Mouse (Mus musculus) hindbrain, postnatal 0 days (tissue): ENCODE measurements around the gene Cdc40. TPM values are rescaled to one million over a fixed set of nuclear protein-coding genes. Genes with fewer than 3 reads are reported as not detected.
A peak's percentile ranks its signal among the peaks of the same experiment; 100 is the strongest.

Experiments used
- ATAC-seq: fragments of 200-750 bp; cut with Nextera tagmentation; 2 replicates; pipeline ENCODE4 v1.8.0; 2017; ENCODE audit warnings: mild to moderate bottlenecking, moderate TSS enrichment, moderate library complexity
- DNase-seq: peaks from one replicate; pipeline ENCODE4 v3.0.0-alpha.2; 2015; ENCODE audit warnings: low spot score
- H3K27ac ChIP-seq: fragments of 300-500 bp; sonication (generic); 2 replicates; pipeline ENCODE4 v1.5.1; 2014; ENCODE audit warnings: mild to moderate bottlenecking
- H3K27me3 ChIP-seq: fragments of 300-500 bp; sonication (generic); 2 replicates; pipeline ENCODE4 v1.6.1; 2014; ENCODE audit warnings: low read length, mixed read lengths; ENCODE audit not compliant: insufficient read depth
- H3K36me3 ChIP-seq: fragments of 300-500 bp; sonication (generic); 2 replicates; pipeline ENCODE4 v1.6.1; 2014; ENCODE audit warnings: low read length, mixed read lengths; ENCODE audit not compliant: insufficient read depth
- H3K4me1 ChIP-seq: fragments of 300-500 bp; sonication (generic); 2 replicates; pipeline ENCODE4 v1.6.1; 2014; ENCODE audit warnings: antibody characterized with exemption, low read length, mixed read lengths; ENCODE audit not compliant: insufficient read depth
- H3K4me2 ChIP-seq: fragments of 300-500 bp; sonication (generic); 2 replicates; pipeline ENCODE4 v1.6.1; 2014; ENCODE audit warnings: low read depth, mild to moderate bottlenecking, low read length, moderate library complexity, mixed read lengths
- H3K4me3 ChIP-seq: fragments of 300-500 bp; sonication (generic); 2 replicates; pipeline ENCODE4 v1.5.1; 2014; ENCODE audit warnings: low read length
- H3K9ac ChIP-seq: fragments of 300-500 bp; sonication (generic); replicated peaks from 2 replicates; pipeline ENCODE4 v1.6.1; 2014; ENCODE audit warnings: mild to moderate bottlenecking, low read length, moderate library complexity, mixed read lengths
- H3K9me3 ChIP-seq: fragments of 300-500 bp; sonication (generic); 2 replicates; pipeline ENCODE4 v1.6.1; 2016; ENCODE audit warnings: low read length, mixed read lengths
- CTCF ChIP-seq: IDR thresholded peaks from 2 replicates; pipeline ENCODE4 v1.5.1; 2016; ENCODE audit warnings: antibody characterized with exemption, control low read depth, low read depth
- WGBS: fragments of 180-500 bp; shearing (Covaris S2); extraction: QIAGEN DNeasy Blood & Tissue Kit; methylation state at CpG from one replicate; pipeline ENCODE4 v1.1.7; 2014; 5-methylcytosine and 5-hydroxymethylcytosine counted together
- polyA plus RNA-seq: library from polyadenylated mRNA; unstranded; fragments of >200 nt; fragmentation: Nextera tagmentation; extraction: Ambion mirVana; gene quantifications from 2 replicates; pipeline ENCODE4 v1.2.1, GENCODE M21; 2015
- total RNA-seq: library from RNA; depleted of rRNA; stranded (reverse); fragments of >200 nt; gene quantifications from 2 replicates; pipeline ENCODE4 v1.2.3, GENCODE M21; 2014

Gene Cdc40
- total and polyA plus RNA-seq, 2 experiments from 2014 or later, result 13.4 to 17.5 TPM

GRCm38 (mm10) chr10:40885432-40885831, 2.3 kb upstream of the Cdc40 start:
- no peak overlapping the region for H3K27ac ChIP-seq
- H3K27me3 ChIP-seq, result no peaks in the 10 kb centered on the region
- no peaks in the 10 kb centered on the region for H3K36me3 ChIP-seq
- no peaks in the 10 kb centered on the region for H3K9me3 ChIP-seq
- H3K4me1 ChIP-seq, result peaks cover 5% of the 10 kb centered on the region; the same call in 1 of the 2 replicates
- 43% methylated on average over 7 of the region's 7 CpGs for WGBS
- no peak for TF ChIP-seq CTCF
- H3K4me2 ChIP-seq, result peak overlapping the region; percentile 74
- ATAC-seq, result no peak
- H3K9ac ChIP-seq, result 0 out of 2 replicates have a peak overlapping the region, but pooled peaks have one; percentile 21
- no peak for DNase-seq
- H3K4me3 ChIP-seq, result peak overlapping the region; percentile 30

GRCm38 (mm10) chr10:40884279-40884806, 1.2 kb upstream of the Cdc40 start:
- H3K9me3 ChIP-seq, result no peaks in the 10 kb centered on the region
- H3K4me3 ChIP-seq, result peak overlapping the region; percentile 93
- peak overlapping the region; percentile 95 for H3K9ac ChIP-seq
- H3K27me3 ChIP-seq, result no peaks in the 10 kb centered on the region
- no peaks in the 10 kb centered on the region for H3K36me3 ChIP-seq
- WGBS, result under 1% methylated on average over 40 of the region's 40 CpGs
- ATAC-seq, result peak; percentile 10; the same call in 1 of the 2 replicates
- TF ChIP-seq CTCF, result peak; percentile 77
- H3K4me1 ChIP-seq, result peaks cover 5% of the 10 kb centered on the region; the same call in 1 of the 2 replicates
- peak; percentile 77 for DNase-seq
- peak overlapping the region; percentile 99 for H3K27ac ChIP-seq
- H3K4me2 ChIP-seq, result peak overlapping the region; percentile 74

GRCm38 (mm10) chr10:40883644-40884278, 650 bp upstream of the Cdc40 start:
- ATAC-seq, result peak; percentile 93
- under 1% methylated on average over 66 of the region's 87 CpGs for WGBS
- Histone ChIP-seq H3K4me1 (peaks cover 5% of the 10 kb centered on the region; the same call in 1 of the 2 replicates), H3K27ac (peak overlapping the region; percentile 99), H3K4me3 (peak overlapping the region; percentile 93), H3K36me3 (no peaks in the 10 kb centered on the region), H3K9ac (peak overlapping the region; percentile 95), H3K27me3 (no peaks in the 10 kb centered on the region), H3K4me2 (peak overlapping the region; percentile 74), H3K9me3 (no peaks in the 10 kb centered on the region)
- DNase-seq, result peak; percentile 94
- peak; percentile 26; the same call in 1 of the 2 replicates for TF ChIP-seq CTCF

- 13% methylated on average over 9 of the region's 9 CpGs for WGBS
- no peak for DNase-seq
- Histone ChIP-seq H3K4me1 (peaks cover 5% of the 10 kb centered on the region; the same call in 1 of the 2 replicates), H3K4me2 (peak overlapping the region; percentile 74), H3K9ac (peak overlapping the region; percentile 95), H3K27me3 (no peaks in the 10 kb centered on the region), H3K9me3 (no peaks in the 10 kb centered on the region), H3K27ac (peak overlapping the region; percentile 99), H3K36me3 (no peaks in the 10 kb centered on the region), H3K4me3 (peak overlapping the region; percentile 93)
- ATAC-seq, result no peak
- no peak for TF ChIP-seq CTCF
Measured at GRCm38 (mm10) chr10:40882333-40882732, 778 bp downstream of the Cdc40 start.

GRCm38 (mm10) chr10:40881236-40881635, 1.9 kb downstream of the Cdc40 start:
- no peaks in the 10 kb centered on the region for H3K27me3 ChIP-seq

GRCm38 (mm10) chr10:40879969-40880368, 3.1 kb downstream of the Cdc40 start:
- Histone ChIP-seq H3K9me3 (no peaks in the 10 kb centered on the region), H3K36me3 (no peaks in the 10 kb centered on the region), H3K4me3 (no peak overlapping the region), H3K9ac (no peak overlapping the region), H3K4me1 (peaks cover 5% of the 10 kb centered on the region; the same call in 1 of the 2 replicates), H3K4me2 (no peak overlapping the region), H3K27ac (no peak overlapping the region), H3K27me3 (no peaks in the 10 kb centered on the region)
- TF ChIP-seq CTCF, result no peak
- ATAC-seq, result no peak
- 95% methylated on average over 9 of the region's 9 CpGs for WGBS
- no peak for DNase-seq

More at GRCm38 (mm10) chr10:40881236-40881635, 1.9 kb downstream of the Cdc40 start:
- peaks cover 5% of the 10 kb centered on the region; the same call in 1 of the 2 replicates for H3K4me1 ChIP-seq
- ATAC-seq (no peak), DNase-seq (no peak)
- no peak overlapping the region for H3K27ac ChIP-seq
- H3K9ac ChIP-seq, result no peak overlapping the region
- H3K4me3 ChIP-seq, result no peak overlapping the region
- TF ChIP-seq CTCF, result no peak
- H3K36me3 ChIP-seq, result no peaks in the 10 kb centered on the region
- no peak overlapping the region; the same call in 1 of the 2 replicates for H3K4me2 ChIP-seq
- 62% methylated on average over 3 of the region's 3 CpGs for WGBS
- no peaks in the 10 kb centered on the region for H3K9me3 ChIP-seq
